Mouse (Mus musculus) monocyte, adult 2 months (primary cell): ENCODE data around the gene Zdhhc1.

Experiments used
- DNase-seq, 2 experiments: peaks; one replicate each; pipeline ENCODE4 v3.0.0; 2022; ENCODE audit warnings: low spot score in 2 of 2, low read depth in 1 of 2

The Zdhhc1 gene

DNA sequence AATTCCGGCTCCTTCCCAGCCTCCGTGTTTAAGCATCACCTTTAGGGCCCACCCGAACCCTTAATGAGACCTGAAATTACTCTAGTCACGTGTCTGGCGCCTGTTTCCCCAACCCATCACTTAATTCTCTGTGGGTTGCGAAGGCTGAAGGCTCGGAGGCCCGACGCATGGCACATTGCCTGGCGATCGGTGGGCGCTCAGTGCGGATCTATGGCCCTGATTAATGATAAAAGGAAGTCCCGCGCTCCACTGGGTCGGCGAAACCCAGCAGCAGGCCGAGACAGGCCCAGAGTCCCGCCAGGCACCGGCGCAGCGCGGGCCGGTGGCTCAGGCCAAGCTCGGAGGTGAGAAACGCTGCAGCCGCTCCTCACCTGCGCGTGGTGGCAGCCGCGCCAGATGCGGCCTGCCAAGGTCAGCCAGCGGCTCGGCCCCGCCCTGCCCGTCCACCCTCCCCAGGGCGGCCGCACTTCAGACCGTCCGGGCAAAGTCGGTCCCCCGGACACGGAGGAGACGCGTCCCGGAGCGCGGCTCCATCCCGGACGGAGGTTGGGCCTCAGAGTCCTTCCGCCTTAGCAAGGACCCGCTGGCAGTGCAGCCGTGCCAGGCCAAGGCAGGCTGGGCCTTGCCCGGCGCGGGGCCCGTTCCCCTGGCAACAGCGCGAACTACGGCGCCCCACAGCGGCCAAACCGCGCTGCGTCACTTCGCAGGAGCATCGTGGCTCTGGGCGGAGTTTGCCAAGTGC lies at the start of gene Zdhhc1:
Gene Zdhhc1, minus strand, starts transcription at position 464 of the 742 bp plus-strand sequence.
- DNase-seq, result peak; percentile 49 to 65

DNA sequence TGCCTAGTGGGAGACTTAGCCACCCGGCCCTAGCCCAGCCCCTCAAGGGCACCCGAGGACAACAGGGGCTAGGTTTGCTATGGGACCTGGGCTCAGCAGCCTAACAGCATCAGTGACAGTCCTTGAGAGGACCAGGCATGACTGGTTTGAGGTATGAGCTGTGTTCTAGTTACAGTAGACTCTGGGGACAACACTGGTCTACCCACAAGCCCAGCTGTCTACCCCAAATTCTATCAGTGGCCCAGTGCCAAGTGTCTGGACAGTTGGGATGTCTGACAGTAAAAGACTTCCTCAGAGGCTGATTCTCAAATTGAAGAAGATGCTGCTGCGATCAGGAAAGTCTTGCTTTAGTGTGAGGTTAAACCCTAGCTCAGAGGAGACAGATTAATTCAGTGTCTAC lies 48.5 kb upstream of the Zdhhc1 start:
- no peak for DNase-seq

DNA sequence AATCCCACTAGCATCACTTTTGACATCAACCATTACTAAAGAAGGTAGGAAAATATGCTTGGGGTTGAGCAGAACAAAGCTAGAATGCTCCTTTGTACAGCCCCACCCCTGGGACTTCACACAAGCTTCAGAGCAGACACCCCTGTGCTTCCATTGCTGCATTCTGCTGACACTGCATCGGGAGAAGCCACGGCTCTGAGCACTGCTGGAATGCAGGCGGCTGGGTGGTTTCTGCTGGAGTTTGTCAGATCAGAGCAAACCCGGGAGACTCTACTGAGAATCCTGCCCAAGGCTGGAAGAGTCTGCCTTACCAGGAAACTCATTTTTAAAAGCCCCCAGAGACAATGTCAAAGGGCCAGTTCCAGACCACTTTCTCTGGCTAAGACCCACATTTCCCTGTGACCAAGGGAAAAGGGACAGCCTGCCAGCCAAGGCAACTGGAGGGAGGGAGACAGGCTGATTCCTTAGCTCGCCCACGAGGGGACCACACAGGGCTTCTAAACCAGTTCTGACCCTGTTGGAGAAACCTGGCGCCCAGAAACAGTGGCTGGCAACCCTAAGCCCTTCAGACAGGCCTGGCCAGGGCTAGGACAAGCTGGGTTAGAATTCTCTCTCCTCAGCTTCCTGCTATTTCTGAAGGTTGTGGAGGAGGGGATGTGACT lies 48.0 kb upstream of the Zdhhc1 start:
- no peak for DNase-seq

DNA sequence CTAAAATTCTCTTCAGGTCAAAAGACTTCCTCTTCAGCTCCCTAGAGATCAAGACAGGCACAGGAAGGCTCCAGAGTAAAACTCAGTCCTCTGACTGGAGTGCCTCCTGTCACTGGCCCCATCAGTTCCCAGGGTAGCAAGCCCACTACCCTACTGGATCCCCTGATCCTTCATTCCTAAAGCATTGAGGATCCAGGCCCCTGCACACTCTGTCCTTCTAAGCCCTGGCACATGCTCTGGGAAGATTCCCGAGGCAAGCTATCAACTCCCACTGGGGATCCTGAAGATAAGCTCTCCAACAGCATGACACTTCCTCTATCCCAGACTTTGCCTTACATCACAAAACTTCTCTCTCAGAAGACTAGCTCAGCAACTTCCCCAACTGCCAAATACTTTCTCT lies 47.0 kb upstream of the Zdhhc1 start:
- no peak for DNase-seq

DNA sequence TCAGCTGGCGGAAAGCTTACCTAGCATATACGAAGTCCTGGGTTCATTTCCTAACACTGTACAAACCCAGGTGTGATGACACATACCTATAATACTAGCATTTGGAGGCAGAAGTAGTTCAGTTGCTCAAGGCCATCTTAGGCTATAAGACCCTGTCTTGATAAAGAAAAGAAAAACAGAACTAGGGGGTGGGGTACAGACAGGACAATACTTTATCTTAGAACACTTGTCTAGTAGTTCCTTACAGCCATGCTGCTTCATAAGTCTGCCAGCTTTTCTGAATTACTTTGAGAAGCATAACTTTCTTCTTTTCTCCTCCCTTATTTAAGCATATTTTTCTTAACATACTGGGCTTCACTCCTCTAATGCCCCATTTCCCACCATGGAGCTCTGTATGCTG lies 46.1 kb upstream of the Zdhhc1 start:
- DNase-seq, result no peak

DNA sequence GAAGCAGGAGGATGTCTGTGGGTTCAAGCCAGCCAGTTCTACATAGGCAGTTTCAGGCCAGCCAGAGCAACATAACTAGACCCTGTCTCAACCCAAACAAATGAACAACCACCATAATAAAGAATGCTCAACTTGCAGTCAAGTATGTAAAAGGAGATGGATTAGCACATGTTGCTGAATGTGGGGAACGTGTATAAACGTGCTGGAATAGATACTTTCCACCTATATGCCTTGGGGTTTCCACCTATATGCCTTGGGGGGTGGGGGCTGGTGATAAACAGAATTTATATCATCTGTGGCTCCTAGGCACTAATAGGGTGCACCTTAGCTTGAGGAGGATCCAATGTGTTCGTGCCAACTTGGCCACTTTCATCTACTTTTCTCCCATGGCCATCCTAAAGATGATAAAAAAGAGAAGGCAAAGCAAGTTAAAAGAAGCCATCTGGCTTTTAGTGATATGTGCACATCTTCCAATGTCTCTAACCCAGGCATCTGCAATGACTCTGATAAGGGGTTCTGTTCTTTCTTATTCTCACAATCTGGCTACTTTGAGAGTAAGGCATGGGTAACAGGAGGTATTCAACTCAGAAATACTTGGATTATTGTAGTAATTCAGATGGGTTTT lies 45.4 kb upstream of the Zdhhc1 start:
- DNase-seq, result no peak

DNA sequence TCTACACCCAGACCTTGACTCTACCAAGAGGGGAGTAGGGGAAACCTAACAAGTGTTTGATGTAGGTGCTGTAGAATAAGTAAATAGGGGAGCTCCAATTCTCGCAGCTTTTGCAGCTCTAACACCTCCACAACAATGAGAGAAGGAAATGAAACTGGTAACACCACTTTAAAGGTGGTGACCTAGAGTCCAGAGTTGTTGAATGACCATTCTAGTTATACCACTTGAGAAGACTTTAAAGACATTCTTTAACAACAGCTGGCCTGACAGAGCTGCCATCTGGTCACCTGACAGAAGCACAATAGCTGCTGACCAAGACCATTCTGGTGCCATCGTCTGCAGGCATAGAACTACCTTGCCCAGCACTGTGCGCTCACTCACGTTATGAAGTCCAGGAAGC lies 42.2 kb upstream of the Zdhhc1 start:
- DNase-seq, result no peak

DNA sequence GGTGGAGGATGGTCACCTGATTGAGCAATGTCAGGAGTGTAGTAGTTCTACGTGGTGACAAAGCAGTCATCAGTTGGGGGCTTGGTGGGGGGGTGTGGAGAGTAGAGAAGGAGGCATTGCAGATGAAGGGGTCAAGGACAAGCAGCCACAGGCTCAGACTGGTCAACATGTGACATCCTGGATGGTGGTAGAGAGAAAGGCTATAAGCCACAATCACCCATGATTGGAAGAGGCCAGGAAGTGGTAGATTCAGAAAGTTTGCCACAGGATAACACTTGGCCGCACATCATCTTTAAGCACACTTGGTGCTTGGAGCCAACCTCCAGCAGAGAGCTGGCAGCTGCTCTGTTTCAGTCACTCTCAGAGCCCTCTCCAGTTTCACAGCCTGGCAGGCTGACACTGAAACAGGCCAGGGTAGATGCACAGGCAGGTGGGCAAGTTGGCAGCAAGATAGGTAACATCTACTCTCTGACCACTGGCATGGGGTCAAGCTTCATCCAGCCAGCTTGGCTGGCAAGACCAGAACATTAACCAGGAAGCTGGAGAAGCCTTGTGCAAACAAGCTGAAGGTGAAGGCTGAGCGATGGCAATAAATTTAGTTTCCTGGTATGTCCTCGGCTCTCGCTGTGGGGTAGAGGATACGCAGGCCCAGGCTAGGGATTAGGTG lies 40.4 kb upstream of the Zdhhc1 start:
- DNase-seq, result no peak

DNA sequence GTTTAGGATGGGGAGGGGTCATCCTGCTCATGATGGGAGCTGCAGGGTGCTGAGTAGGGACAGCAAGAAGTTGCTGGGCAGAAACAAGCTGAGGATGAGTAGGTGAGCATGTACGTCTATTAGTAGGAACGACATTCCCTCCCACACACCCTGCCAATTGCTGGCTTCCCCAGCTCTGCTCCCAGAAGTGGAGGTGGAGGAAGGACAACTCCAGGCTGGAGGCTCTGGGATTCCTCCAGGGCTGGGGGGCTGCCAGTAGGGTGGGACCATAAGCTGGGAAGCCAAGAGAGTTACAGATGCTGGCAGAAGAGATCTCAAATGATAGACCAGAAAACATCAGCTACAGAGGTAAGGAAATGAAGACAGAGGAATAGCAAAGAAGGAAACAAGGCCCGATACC lies 39.8 kb upstream of the Zdhhc1 start:
- no peak for DNase-seq

DNA sequence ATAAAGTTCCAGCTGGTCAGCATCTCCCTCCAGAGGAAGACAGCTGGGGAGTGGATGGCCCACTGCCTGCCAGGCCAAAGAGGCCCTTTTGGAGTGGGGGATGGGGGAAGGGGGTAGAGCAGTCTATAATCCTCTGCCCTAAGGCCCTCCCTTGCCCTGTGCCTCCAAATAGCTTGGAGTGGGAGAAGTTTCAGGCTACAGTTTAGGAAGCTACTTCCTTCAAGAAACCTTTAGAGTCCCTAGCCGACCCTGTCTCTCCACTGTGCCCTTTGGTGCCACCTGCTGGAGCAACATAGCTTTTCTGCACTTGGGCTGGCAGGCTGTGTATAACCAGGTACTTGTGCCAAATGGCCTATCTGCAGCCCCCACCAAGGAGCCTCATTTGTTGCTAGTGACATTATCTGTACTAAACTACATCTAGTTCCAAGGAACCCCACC lies 37.2 kb upstream of the Zdhhc1 start:
- no peak for DNase-seq

DNA sequence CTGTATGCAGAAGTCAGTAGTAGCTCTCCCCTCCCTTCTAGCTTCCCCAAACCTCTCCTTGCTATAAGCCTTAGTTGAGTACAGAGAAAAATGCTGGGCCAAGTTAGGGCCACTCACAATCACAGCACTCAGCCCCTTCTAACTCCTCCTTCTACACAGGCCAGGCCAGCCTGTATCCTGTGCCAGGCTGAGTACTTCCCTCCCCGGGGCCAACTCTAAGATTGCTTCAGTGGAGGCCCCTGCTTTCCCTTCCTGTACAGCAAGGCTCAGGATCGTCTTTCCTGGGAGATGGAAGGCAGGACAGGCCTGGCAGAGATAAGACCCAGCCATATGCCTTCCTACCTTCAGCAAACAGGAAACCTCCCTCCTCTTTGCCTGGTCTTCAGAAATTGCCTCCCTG lies 36.7 kb upstream of the Zdhhc1 start:
- no peak for DNase-seq

DNA sequence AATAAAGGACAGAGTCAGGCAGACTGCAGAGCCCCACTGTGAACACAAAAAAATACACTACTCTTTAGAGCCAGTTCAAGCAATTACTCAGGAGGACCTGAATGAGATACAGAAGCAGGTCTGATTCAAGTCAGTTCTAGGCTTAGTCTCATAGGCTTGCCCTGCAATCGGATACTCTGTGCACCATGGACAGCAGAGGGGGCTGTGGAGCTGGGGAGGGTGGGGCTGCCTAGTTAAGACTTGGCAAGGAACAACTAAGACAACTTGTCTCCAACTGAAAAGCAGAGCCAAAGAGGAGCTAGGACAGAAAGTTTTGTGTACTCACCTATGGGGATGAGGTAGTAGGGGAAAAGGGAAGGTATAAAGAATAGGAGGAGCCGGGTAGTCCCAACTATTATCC lies 35.1 kb upstream of the Zdhhc1 start:
- DNase-seq, result no peak

DNA sequence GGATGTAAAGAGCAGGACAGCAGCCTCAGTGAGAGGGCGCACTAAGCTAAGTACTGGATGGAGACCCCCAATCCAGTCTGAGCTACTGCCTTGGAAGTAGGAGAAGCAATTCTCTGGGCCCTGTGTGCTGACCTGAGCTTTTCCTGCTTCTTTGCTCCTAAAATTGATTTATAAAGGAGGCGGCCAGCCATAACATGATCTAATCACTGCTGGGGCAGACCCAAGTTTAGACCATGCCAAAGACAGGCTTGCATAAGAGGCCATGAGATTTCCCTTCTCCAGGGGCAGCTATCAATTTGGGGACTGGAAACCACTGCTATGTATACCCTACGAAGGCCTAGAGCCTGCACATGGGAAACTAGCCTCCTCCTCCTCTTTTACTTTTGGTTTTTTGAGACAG lies 32.6 kb upstream of the Zdhhc1 start:
- no peak for DNase-seq

DNA sequence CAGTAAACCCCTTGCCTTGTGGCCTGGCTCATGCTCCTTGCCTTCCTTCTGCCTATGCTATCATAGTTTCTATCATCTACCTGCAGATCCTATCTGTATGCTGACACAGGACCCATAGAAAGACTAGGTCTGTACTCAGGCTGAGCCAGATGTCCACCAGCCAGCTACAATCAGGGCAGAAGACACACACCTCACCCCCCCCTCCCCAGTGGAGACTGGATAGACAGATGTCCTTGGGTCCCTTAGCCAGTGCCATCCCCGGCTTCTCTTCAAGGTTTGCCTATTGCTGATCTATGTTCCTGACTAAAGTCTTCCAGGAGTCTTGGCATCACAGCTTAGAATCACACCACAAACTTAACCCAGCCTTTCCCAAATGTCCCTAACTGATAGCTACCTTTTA lies 31.5 kb upstream of the Zdhhc1 start:
- DNase-seq, result no peak

DNA sequence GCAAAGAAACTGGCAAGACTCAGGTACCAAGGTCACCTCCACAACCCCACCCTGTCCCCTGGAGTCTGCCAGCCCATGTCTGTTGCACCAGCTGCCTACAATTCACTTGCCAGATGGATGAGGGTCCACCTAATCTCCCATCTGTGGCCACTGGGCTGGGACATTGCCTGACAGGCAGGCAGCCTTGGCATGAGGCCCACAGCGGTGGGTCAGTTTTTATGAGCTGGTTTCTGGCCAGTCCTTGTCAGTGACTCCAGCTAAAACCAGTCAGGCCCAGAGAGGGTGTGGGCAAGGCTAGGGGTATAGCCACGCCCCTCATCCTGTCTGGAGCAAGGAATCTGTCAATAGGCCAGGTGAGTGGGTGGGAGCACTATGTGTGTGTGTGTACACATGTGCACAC lies 30.4 kb upstream of the Zdhhc1 start:
- no peak for DNase-seq

DNA sequence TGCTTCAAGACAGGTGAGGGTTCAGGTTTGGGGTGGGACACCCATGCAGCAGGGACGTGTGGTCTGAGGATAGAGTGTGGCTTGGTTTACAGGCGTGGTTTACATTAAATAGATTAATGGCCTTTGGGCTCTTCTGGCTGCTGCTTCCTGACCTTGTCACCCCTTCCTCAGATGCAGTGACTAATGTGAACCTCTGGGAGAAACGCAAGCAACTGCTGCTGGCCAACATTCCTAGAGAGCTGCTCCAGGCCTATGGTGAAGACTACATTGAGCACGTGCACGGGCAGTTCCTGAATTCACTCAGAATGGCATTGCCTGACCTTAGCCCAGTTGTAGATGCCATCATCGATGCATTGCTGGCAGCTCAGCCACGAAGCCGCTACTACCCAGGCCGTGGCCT lies 26.2 kb upstream of the Zdhhc1 start:
- no peak for DNase-seq

DNA sequence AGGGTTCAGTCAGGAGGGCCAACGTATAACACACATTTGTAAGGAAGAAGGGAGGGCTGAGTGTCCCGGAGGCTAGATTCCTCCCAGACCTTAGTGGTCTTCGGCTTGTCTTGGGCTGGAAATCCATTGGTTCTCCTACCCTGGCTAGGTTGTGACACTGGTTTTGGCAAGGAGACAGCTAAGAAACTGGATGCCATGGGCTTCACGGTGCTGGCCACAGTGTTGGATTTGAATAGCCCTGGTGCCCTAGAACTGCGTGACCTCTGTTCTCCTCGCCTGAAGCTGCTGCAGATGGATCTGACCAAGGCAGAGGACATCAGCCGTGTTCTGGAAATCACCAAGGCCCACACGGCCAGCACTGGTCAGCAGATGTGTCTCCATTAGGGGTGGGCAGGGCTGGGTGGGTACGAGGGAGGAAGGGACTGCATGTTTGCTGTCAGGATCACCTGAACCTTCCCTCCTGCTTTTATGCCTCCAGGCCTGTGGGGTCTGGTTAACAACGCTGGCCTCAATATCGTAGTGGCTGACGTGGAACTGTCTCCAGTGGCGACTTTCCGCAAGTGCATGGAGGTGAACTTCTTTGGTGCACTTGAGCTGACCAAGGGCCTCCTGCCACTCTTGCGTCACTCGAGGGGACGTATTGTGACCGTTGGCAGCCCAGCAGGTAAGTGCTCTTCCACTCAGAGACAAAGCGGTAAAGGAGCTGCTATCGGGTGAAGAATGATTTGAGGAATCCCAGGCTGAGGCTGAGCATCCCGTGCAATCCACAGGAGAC lies 25.5 kb upstream of the Zdhhc1 start:
- no peak for DNase-seq

DNA sequence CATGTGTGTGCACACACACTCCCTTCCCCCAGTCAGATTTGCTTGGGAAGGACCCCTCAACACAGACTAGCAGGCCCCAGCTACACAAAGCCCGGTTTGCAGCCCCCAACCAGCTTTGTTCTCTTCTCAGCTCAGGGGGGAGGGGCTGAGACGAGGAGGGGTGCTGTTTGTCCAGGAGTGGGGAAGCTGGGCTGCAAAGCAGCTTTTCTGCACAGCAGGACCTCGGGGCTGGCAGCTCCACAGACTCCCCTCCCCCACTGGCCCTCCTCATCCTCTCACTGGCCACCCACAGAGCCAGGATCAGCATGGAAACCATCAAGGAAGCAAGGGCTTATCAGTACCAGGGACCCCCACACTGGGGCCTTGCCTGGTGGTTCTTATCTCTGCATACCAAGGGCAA lies 24.4 kb upstream of the Zdhhc1 start:
- DNase-seq, result no peak

DNA sequence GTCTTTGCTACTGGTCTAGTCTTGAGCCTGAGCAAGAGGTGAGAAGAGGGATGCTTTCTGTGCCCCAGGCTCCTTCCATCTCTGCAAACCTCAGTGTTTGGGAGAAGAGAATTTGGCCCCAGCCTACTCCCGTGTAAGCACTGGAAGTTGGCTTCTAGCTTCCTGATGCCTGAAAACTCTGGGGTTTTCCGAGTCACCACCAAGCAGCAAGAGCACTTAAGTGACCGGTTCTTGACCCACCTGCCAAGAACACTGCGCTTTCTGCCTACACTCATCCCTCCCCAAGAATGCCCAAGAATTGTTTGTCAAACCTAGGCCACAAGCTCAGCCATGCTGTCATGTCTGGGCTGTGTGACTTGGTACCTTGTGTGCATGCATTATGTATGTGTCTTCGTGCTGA lies 23.8 kb upstream of the Zdhhc1 start:
- DNase-seq, result no peak

DNA sequence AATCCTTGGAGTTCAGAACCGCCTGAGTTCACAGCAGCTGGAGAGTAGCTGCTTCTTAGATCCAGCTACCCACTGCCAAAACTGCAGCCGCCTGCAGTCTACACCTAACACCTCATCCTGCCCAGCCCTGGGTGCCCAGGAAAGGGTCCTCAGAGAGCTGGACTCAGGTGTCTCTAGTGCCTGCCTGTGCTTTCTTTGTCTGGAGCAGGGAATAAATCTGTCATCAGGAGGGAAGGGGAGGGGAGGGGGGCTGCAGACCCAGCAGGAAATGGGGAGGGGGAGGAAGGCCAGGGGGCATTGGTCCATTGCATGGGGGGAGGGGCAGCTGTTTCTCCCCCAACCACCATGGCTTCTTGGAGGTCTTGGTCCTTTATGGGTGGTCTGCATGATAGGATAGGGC lies 22.9 kb upstream of the Zdhhc1 start:
- no peak for DNase-seq
